Mouse (Mus musculus): ENCODE measurements at regions not wholly inside any gene's neighbourhood (a gene's known extent, or its start where the extent isn't known, plus 50 kb on each side); places are given as distances from the start of the nearest gene placed in this dataset.
A peak's percentile ranks its signal among the peaks of the same experiment; 100 is the strongest.

GRCm38 (mm10) chr3:23127134-23127533, 1050.7 kb downstream of the Tbl1xr1 start:
- DNase-seq (ENCODE audit: low read depth, low spot score): no peak

GRCm38 (mm10) chr3:23135551-23135950, 1059.1 kb downstream of the Tbl1xr1 start:
- peak; percentile 4 for DNase-seq (ENCODE audit: low read depth, low spot score)

- no peak for DNase-seq (ENCODE audit: low read depth, low spot score)
These were observed 1062.5 kb downstream of the Tbl1xr1 start for GRCm38 (mm10) chr3:23138932-23139331.

GRCm38 (mm10) chr3:23164828-23165450, 1088.5 kb downstream of the Tbl1xr1 start:
- no peak for DNase-seq (ENCODE audit: low read depth, low spot score)

- no peak for DNase-seq (ENCODE audit: low read depth, low spot score)
These were observed 1106.9 kb downstream of the Tbl1xr1 start for GRCm38 (mm10) chr3:23183393-23183792.

GRCm38 (mm10) chr3:23188479-23188878, 1112.0 kb downstream of the Tbl1xr1 start:
- no peak for DNase-seq (ENCODE audit: low read depth, low spot score)

GRCm38 (mm10) chr3:23200056-23200455, 1123.6 kb downstream of the Tbl1xr1 start:
- no peak for DNase-seq (ENCODE audit: low read depth, low spot score)

- no peak for DNase-seq (ENCODE audit: low read depth, low spot score)
These were observed 1138.0 kb downstream of the Tbl1xr1 start for GRCm38 (mm10) chr3:23214427-23214826.

GRCm38 (mm10) chr3:23216754-23217153, 1140.3 kb downstream of the Tbl1xr1 start:
- no peak for DNase-seq (ENCODE audit: low read depth, low spot score)

- DNase-seq (ENCODE audit: low read depth, low spot score): no peak
These were observed 1171.8 kb downstream of the Tbl1xr1 start for GRCm38 (mm10) chr3:23248291-23248690.

- DNase-seq (ENCODE audit: low read depth, low spot score): no peak
These were observed 1175.7 kb downstream of the Tbl1xr1 start for GRCm38 (mm10) chr3:23252180-23252579.

GRCm38 (mm10) chr3:23298818-23299217, 1222.4 kb downstream of the Tbl1xr1 start:
- no peak for DNase-seq (ENCODE audit: low read depth, low spot score)

GRCm38 (mm10) chr3:23334216-23334615, 1257.8 kb downstream of the Tbl1xr1 start:
- DNase-seq (ENCODE audit: low read depth, low spot score): no peak

- DNase-seq (ENCODE audit: low read depth, low spot score): no peak
These were observed 1258.5 kb downstream of the Tbl1xr1 start for GRCm38 (mm10) chr3:23334958-23335357.

- no peak for DNase-seq (ENCODE audit: low read depth, low spot score)
These were observed 1297.9 kb downstream of the Tbl1xr1 start for GRCm38 (mm10) chr3:23374341-23374740.

- peak; percentile 84 for DNase-seq (ENCODE audit: low read depth, low spot score)
These were observed 1328.4 kb downstream of the Tbl1xr1 start for GRCm38 (mm10) chr3:23404877-23405276.

- no peak for DNase-seq (ENCODE audit: low read depth, low spot score)
These were observed 1333.0 kb downstream of the Tbl1xr1 start for GRCm38 (mm10) chr3:23409431-23409830.

GRCm38 (mm10) chr3:23426956-23427355, 1350.5 kb downstream of the Tbl1xr1 start:
- peak; percentile 74 for DNase-seq (ENCODE audit: low read depth, low spot score)

- DNase-seq (ENCODE audit: low read depth, low spot score): no peak
These were observed 1358.6 kb downstream of the Tbl1xr1 start for GRCm38 (mm10) chr3:23435016-23435415.

- peak; percentile 47 for DNase-seq (ENCODE audit: low read depth, low spot score)
These were observed 1381.3 kb downstream of the Tbl1xr1 start for GRCm38 (mm10) chr3:23457720-23458119.

GRCm38 (mm10) chr3:23499889-23500288, 1423.4 kb downstream of the Tbl1xr1 start:
- DNase-seq (ENCODE audit: low read depth, low spot score): no peak

- peak; percentile 35 for DNase-seq (ENCODE audit: low read depth, low spot score)
These were observed 1471.1 kb downstream of the Tbl1xr1 start for GRCm38 (mm10) chr3:23547546-23547945.

GRCm38 (mm10) chr3:23564340-23564739, 1487.9 kb downstream of the Tbl1xr1 start:
- peak; percentile 13 for DNase-seq (ENCODE audit: low read depth, low spot score)

GRCm38 (mm10) chr3:23568806-23569205, 1492.4 kb downstream of the Tbl1xr1 start:
- no peak for DNase-seq (ENCODE audit: low read depth, low spot score)

Data from R1 (cell line).